Mouse (Mus musculus) midbrain, embryonic 11.5 days (tissue): ENCODE results near the gene Rsph10b. TPM values are rescaled to one million over a fixed set of nuclear protein-coding genes. Genes with fewer than 3 reads are reported as not detected.

ENCODE experiments used
- ATAC-seq: fragments of 200-750 bp; cut with Nextera tagmentation; 2 replicates; pipeline ENCODE4 v1.8.0; 2017; ENCODE audit warnings: moderate TSS enrichment, moderate library complexity; ENCODE audit not compliant: low FRiP score
- DNase-seq: peaks from one replicate; pipeline ENCODE4 v3.0.0; 2015; ENCODE audit warnings: low spot score; ENCODE audit errors: missing footprints
- H3K27ac ChIP-seq: fragments of 300-500 bp; sonication (generic); 2 replicates; pipeline ENCODE4 v1.5.1; 2014; ENCODE audit warnings: low read depth, low read length
- H3K27me3 ChIP-seq: fragments of 300-500 bp; sonication (generic); 2 replicates; pipeline ENCODE4 v1.6.1; 2014; ENCODE audit warnings: mild to moderate bottlenecking, low read length, moderate library complexity, mixed read lengths; ENCODE audit not compliant: control insufficient read depth, insufficient read depth
- H3K36me3 ChIP-seq: fragments of 300-500 bp; sonication (generic); 2 replicates; pipeline ENCODE4 v1.6.1; 2014; ENCODE audit warnings: mild to moderate bottlenecking, low read length, moderate library complexity, mixed read lengths; ENCODE audit not compliant: control insufficient read depth, insufficient read depth
- H3K4me1 ChIP-seq: fragments of 300-500 bp; sonication (generic); 2 replicates; pipeline ENCODE4 v1.6.1; 2014; ENCODE audit warnings: low read length; ENCODE audit not compliant: control insufficient read depth, insufficient read depth
- H3K4me2 ChIP-seq: fragments of 300-500 bp; sonication (generic); 2 replicates; pipeline ENCODE4 v1.6.1; 2014; ENCODE audit warnings: mild to moderate bottlenecking, moderate library complexity
- H3K4me3 ChIP-seq: fragments of 300-500 bp; sonication (generic); 2 replicates; pipeline ENCODE4 v1.5.1; 2014; ENCODE audit warnings: low read depth, low read length
- H3K9ac ChIP-seq: fragments of 300-500 bp; sonication (generic); 2 replicates; pipeline ENCODE4 v1.6.1; 2014; ENCODE audit warnings: low read length
- H3K9me3 ChIP-seq: fragments of 300-500 bp; sonication (generic); 2 replicates; pipeline ENCODE4 v1.6.1; 2016; ENCODE audit warnings: low read length; ENCODE audit not compliant: control insufficient read depth
- WGBS: fragments of 180-500 bp; shearing (Covaris S2); extraction: QIAGEN DNeasy Blood & Tissue Kit; methylation state at CpG from one replicate; pipeline ENCODE4 v1.1.7; 2014; 5-methylcytosine and 5-hydroxymethylcytosine counted together
- polyA plus RNA-seq: library from polyadenylated mRNA; unstranded; fragments of >200 nt; fragmentation: Nextera tagmentation; extraction: Ambion mirVana; gene quantifications from 2 replicates; pipeline ENCODE4 v1.2.1, GENCODE M21; 2014

Gene Rsph10b
- polyA plus RNA-seq, 1 experiment from 2014 or later: 0.56 TPM

- DNase-seq (no peak), ATAC-seq (no peak)
- Histone ChIP-seq H3K27ac (no peak overlapping the region), H3K27me3 (no peaks in the 10 kb centered on the region), H3K36me3 (no peaks in the 10 kb centered on the region), H3K4me1 (no peaks in the 10 kb centered on the region), H3K9me3 (no peaks in the 10 kb centered on the region), H3K9ac (no peak overlapping the region), H3K4me3 (no peak overlapping the region), H3K4me2 (no peak overlapping the region)
- 90% methylated on average over 11 of the region's 11 CpGs for WGBS
Observed at GRCm38 (mm10) chr5:143959551-143959950, 26.7 kb downstream of the Rsph10b start.

- Histone ChIP-seq H3K9ac (no peak overlapping the region), H3K27ac (no peak overlapping the region), H3K9me3 (no peaks in the 10 kb centered on the region), H3K27me3 (no peaks in the 10 kb centered on the region), H3K4me2 (no peak overlapping the region), H3K4me1 (no peaks in the 10 kb centered on the region), H3K4me3 (no peak overlapping the region), H3K36me3 (no peaks in the 10 kb centered on the region)
- DNase-seq: no peak
- no peak for ATAC-seq
- whole genome bisulfite sequencing: 88% methylated on average over 8 of the region's 8 CpGs
Observed at GRCm38 (mm10) chr5:143961176-143961575, 28.3 kb downstream of the Rsph10b start.

- no peaks in the 10 kb centered on the region for H3K36me3 ChIP-seq
- no peaks in the 10 kb centered on the region for H3K9me3 ChIP-seq
- H3K4me3 ChIP-seq: no peak overlapping the region
- no peak overlapping the region for H3K27ac ChIP-seq
- no peak for ATAC-seq
- no peaks in the 10 kb centered on the region for H3K27me3 ChIP-seq
- no peak overlapping the region for H3K4me2 ChIP-seq
- no peak overlapping the region for H3K9ac ChIP-seq
- no peak for DNase-seq
- no peaks in the 10 kb centered on the region for H3K4me1 ChIP-seq
- WGBS: 88% methylated on average over 12 of the region's 12 CpGs
Observed at GRCm38 (mm10) chr5:143965586-143966345, 32.9 kb downstream of the Rsph10b start.

- Histone ChIP-seq H3K4me3 (no peak overlapping the region), H3K9ac (no peak overlapping the region), H3K4me1 (no peaks in the 10 kb centered on the region), H3K27ac (no peak overlapping the region), H3K36me3 (no peaks in the 10 kb centered on the region), H3K27me3 (no peaks in the 10 kb centered on the region), H3K4me2 (no peak overlapping the region), H3K9me3 (no peaks in the 10 kb centered on the region)
- no peak for ATAC-seq
- no peak for DNase-seq
- WGBS: 91% methylated on average over 12 of the region's 12 CpGs
Observed at GRCm38 (mm10) chr5:143966671-143967070, 33.8 kb downstream of the Rsph10b start.

- Histone ChIP-seq H3K36me3 (no peaks in the 10 kb centered on the region), H3K4me2 (no peak overlapping the region), H3K27ac (no peak overlapping the region), H3K27me3 (no peaks in the 10 kb centered on the region), H3K9me3 (no peaks in the 10 kb centered on the region), H3K4me3 (no peak overlapping the region), H3K9ac (no peak overlapping the region), H3K4me1 (no peaks in the 10 kb centered on the region)
- WGBS: 79% methylated on average over 3 of the region's 3 CpGs
- ATAC-seq (no peak), DNase-seq (no peak)
Observed at GRCm38 (mm10) chr5:143972628-143973027, 39.8 kb downstream of the Rsph10b start.

- H3K27ac ChIP-seq: no peak overlapping the region
- no peaks in the 10 kb centered on the region for H3K36me3 ChIP-seq
- H3K4me3 ChIP-seq: no peak overlapping the region
- DNase-seq (peak; percentile 95), ATAC-seq (peak; percentile 80)
- no peaks in the 10 kb centered on the region for H3K9me3 ChIP-seq
- no peaks in the 10 kb centered on the region for H3K4me1 ChIP-seq
- H3K4me2 ChIP-seq: no peak overlapping the region
- no peaks in the 10 kb centered on the region for H3K27me3 ChIP-seq
- no peak overlapping the region for H3K9ac ChIP-seq
- 44% methylated on average over 4 of the region's 4 CpGs for WGBS
Observed at GRCm38 (mm10) chr5:143974931-143975630, 42.2 kb downstream of the Rsph10b start.

- H3K9me3 ChIP-seq: no peaks in the 10 kb centered on the region
- no peak overlapping the region for H3K27ac ChIP-seq
- WGBS: 62% methylated on average over 2 of the region's 2 CpGs
- no peaks in the 10 kb centered on the region for H3K36me3 ChIP-seq
- no peak for DNase-seq
- no peak for ATAC-seq
- H3K4me2 ChIP-seq: no peak overlapping the region
- H3K27me3 ChIP-seq: no peaks in the 10 kb centered on the region
- no peak overlapping the region for H3K9ac ChIP-seq
- no peak overlapping the region for H3K4me3 ChIP-seq
- no peaks in the 10 kb centered on the region for H3K4me1 ChIP-seq
Observed at GRCm38 (mm10) chr5:143975631-143975933, 42.7 kb downstream of the Rsph10b start.

- no peak overlapping the region for H3K4me2 ChIP-seq
- ATAC-seq (no peak), DNase-seq (no peak)
- no peak overlapping the region for H3K27ac ChIP-seq
- H3K9ac ChIP-seq: no peak overlapping the region
- no peaks in the 10 kb centered on the region for H3K9me3 ChIP-seq
- no peaks in the 10 kb centered on the region for H3K27me3 ChIP-seq
- no peaks in the 10 kb centered on the region for H3K4me1 ChIP-seq
- H3K36me3 ChIP-seq: no peaks in the 10 kb centered on the region
- 95% methylated on average over 11 of the region's 11 CpGs for WGBS
- H3K4me3 ChIP-seq: no peak overlapping the region
Observed at GRCm38 (mm10) chr5:143976232-143976631, 43.4 kb downstream of the Rsph10b start.

GRCm38 (mm10) chr5:143976726-143977431 is 44.0 kb downstream of the Rsph10b start:
- DNase-seq (no peak), ATAC-seq (no peak)
- no peak overlapping the region for H3K4me3 ChIP-seq
- no peak overlapping the region for H3K27ac ChIP-seq
- no peaks in the 10 kb centered on the region for H3K4me1 ChIP-seq
- WGBS: 81% methylated on average over 16 of the region's 16 CpGs
- no peaks in the 10 kb centered on the region for H3K27me3 ChIP-seq
- no peak overlapping the region for H3K4me2 ChIP-seq
- H3K36me3 ChIP-seq: no peaks in the 10 kb centered on the region
- H3K9me3 ChIP-seq: no peaks in the 10 kb centered on the region
- H3K9ac ChIP-seq: no peak overlapping the region
